Mouse (Mus musculus) liver, embryonic 16.5 days (tissue): Measurements from ENCODE around the gene Amz2. TPM values are rescaled to one million over a fixed set of nuclear protein-coding genes. Genes with fewer than 3 reads are reported as not detected.

Source experiments
- ATAC-seq: fragments of 200-750 bp; cut with Nextera tagmentation; 2 replicates; pipeline ENCODE4 v1.8.0; 2017; ENCODE audit warnings: low read depth, mild to moderate bottlenecking, moderate number of reproducible peaks, moderate library complexity
- H3K27ac ChIP-seq: fragments of 300-500 bp; sonication (generic); 2 replicates; pipeline ENCODE4 v1.5.1; 2014; ENCODE audit warnings: mild to moderate bottlenecking, low read length
- H3K27me3 ChIP-seq: fragments of 300-500 bp; sonication (generic); 2 replicates; pipeline ENCODE4 v1.6.1; 2014; ENCODE audit warnings: low read depth, low read length, mixed read lengths; ENCODE audit not compliant: control insufficient read depth, insufficient read depth
- H3K36me3 ChIP-seq: fragments of 300-500 bp; sonication (generic); 2 replicates; pipeline ENCODE4 v1.6.1; 2014; ENCODE audit warnings: mild to moderate bottlenecking; ENCODE audit not compliant: control insufficient read depth, insufficient read depth
- H3K4me1 ChIP-seq: fragments of 300-500 bp; sonication (generic); 2 replicates; pipeline ENCODE4 v1.6.1; 2014; ENCODE audit warnings: low read depth, low read length, mixed read lengths; ENCODE audit not compliant: control insufficient read depth
- H3K4me2 ChIP-seq: fragments of 300-500 bp; sonication (generic); 2 replicates; pipeline ENCODE4 v1.6.1; 2014; ENCODE audit warnings: low read depth, low read length, mixed read lengths
- H3K4me3 ChIP-seq: fragments of 300-500 bp; sonication (generic); 2 replicates; pipeline ENCODE4 v1.5.1; 2014; ENCODE audit warnings: low read depth, mild to moderate bottlenecking, low read length
- H3K9ac ChIP-seq: fragments of 300-500 bp; sonication (generic); 2 replicates; pipeline ENCODE4 v1.6.1; 2014; ENCODE audit warnings: low read depth, low read length
- H3K9me3 ChIP-seq: fragments of 300-500 bp; sonication (generic); replicated peaks from 2 replicates; pipeline ENCODE4 v1.6.1; 2016; ENCODE audit warnings: low read length; ENCODE audit not compliant: control insufficient read depth
- WGBS: fragments of 180-500 bp; shearing (Covaris S2); extraction: QIAGEN DNeasy Blood & Tissue Kit; methylation state at CpG from one replicate; pipeline ENCODE4 v1.1.7; 2014; ENCODE audit not compliant: insufficient replicate concordance; 5-methylcytosine and 5-hydroxymethylcytosine counted together
- polyA plus RNA-seq: library from polyadenylated mRNA; unstranded; fragments of >200 nt; fragmentation: Nextera tagmentation; extraction: Ambion mirVana; gene quantifications from 2 replicates; pipeline ENCODE4 v1.2.1, GENCODE M21; 2015

Amz2 gene
- polyA plus RNA-seq, result 10.1 and 11.4 TPM in 2 replicates

- under 1% methylated on average over 65 of the region's 65 CpGs for whole genome bisulfite sequencing
- peak; percentile 93 for ATAC-seq
- Histone ChIP-seq H3K4me3 (peak within 1 kb of the TSS; percentile 81), H3K4me1 (peaks cover 22% of the 10 kb centered on the region), H3K4me2 (peak within 1 kb of the TSS; percentile 82), H3K27me3 (no peaks in the 10 kb centered on the region), H3K9ac (peak within 1 kb of the TSS; percentile 74), H3K36me3 (peaks cover 2% of the 10 kb centered on the region; the same call in 1 of the 2 replicates), H3K27ac (peak within 1 kb of the TSS; percentile 90), H3K9me3 (0 out of 2 replicates have a peak, but pooled peaks cover 2% of the 10 kb centered on the region)
These were observed at the start of gene Amz2 for GRCm38 (mm10) chr11:109425392-109426271. Gene Amz2 (plus strand): TSS chr11:109425946.

- peak overlapping the region; percentile 29; the same call in 1 of the 2 replicates for H3K9ac ChIP-seq
- H3K9me3 ChIP-seq, result no peaks in the 10 kb centered on the region
- H3K4me2 ChIP-seq, result 0 out of 2 replicates have a peak overlapping the region, but pooled peaks have one; percentile 2
- H3K27ac ChIP-seq, result no peak overlapping the region
- H3K4me1 ChIP-seq, result peaks cover 35% of the 10 kb centered on the region
- WGBS, result 34% methylated on average over 7 of the region's 7 CpGs
- no peak overlapping the region for H3K4me3 ChIP-seq
- ATAC-seq, result peak; percentile 80
- no peaks in the 10 kb centered on the region for H3K36me3 ChIP-seq
- H3K27me3 ChIP-seq, result no peaks in the 10 kb centered on the region
These were observed 49.1 kb upstream of the Amz2 start for GRCm38 (mm10) chr11:109376484-109377143.

- no peak for ATAC-seq
- Histone ChIP-seq H3K4me1 (peaks cover 39% of the 10 kb centered on the region), H3K4me2 (no peak overlapping the region), H3K27me3 (no peaks in the 10 kb centered on the region), H3K36me3 (no peaks in the 10 kb centered on the region), H3K9ac (no peak overlapping the region), H3K9me3 (no peaks in the 10 kb centered on the region), H3K4me3 (no peak overlapping the region), H3K27ac (no peak overlapping the region)
- 40% methylated on average over 10 of the region's 10 CpGs for WGBS
These were observed 48.3 kb upstream of the Amz2 start for GRCm38 (mm10) chr11:109377477-109377876.

GRCm38 (mm10) chr11:109378051-109378450, 47.7 kb upstream of the Amz2 start:
- Histone ChIP-seq H3K27ac (no peak overlapping the region), H3K4me2 (no peak overlapping the region), H3K27me3 (no peaks in the 10 kb centered on the region), H3K4me1 (peaks cover 44% of the 10 kb centered on the region), H3K9me3 (no peaks in the 10 kb centered on the region), H3K36me3 (no peaks in the 10 kb centered on the region), H3K9ac (no peak overlapping the region), H3K4me3 (no peak overlapping the region)
- no peak for ATAC-seq
- 52% methylated on average over 7 of the region's 7 CpGs for WGBS

- Histone ChIP-seq H3K4me2 (no peak overlapping the region), H3K9ac (no peak overlapping the region), H3K36me3 (no peaks in the 10 kb centered on the region), H3K9me3 (no peaks in the 10 kb centered on the region), H3K4me3 (no peak overlapping the region), H3K4me1 (peaks cover 37% of the 10 kb centered on the region), H3K27me3 (no peaks in the 10 kb centered on the region), H3K27ac (no peak overlapping the region)
- 46% methylated on average over 5 of the region's 5 CpGs for WGBS
- ATAC-seq, result no peak
These were observed 45.1 kb upstream of the Amz2 start for GRCm38 (mm10) chr11:109380662-109381061.

GRCm38 (mm10) chr11:109385296-109385695, 40.5 kb upstream of the Amz2 start:
- Histone ChIP-seq H3K9me3 (no peaks in the 10 kb centered on the region), H3K27me3 (no peaks in the 10 kb centered on the region), H3K27ac (no peak overlapping the region), H3K4me1 (peaks cover 9% of the 10 kb centered on the region), H3K4me2 (no peak overlapping the region), H3K36me3 (no peaks in the 10 kb centered on the region), H3K4me3 (no peak overlapping the region), H3K9ac (no peak overlapping the region)
- ATAC-seq, result no peak
- 81% methylated on average over 8 of the region's 8 CpGs for WGBS

- Histone ChIP-seq H3K27me3 (no peaks in the 10 kb centered on the region), H3K4me1 (no peaks in the 10 kb centered on the region; the same call in none of the 2 replicates), H3K27ac (no peak overlapping the region), H3K4me2 (no peak overlapping the region), H3K36me3 (no peaks in the 10 kb centered on the region), H3K9me3 (no peaks in the 10 kb centered on the region), H3K9ac (no peak overlapping the region), H3K4me3 (no peak overlapping the region)
- WGBS, result 85% methylated on average over 5 of the region's 5 CpGs
- ATAC-seq, result no peak
These were observed 36.7 kb upstream of the Amz2 start for GRCm38 (mm10) chr11:109389046-109389445.

- Histone ChIP-seq H3K4me2 (no peak overlapping the region), H3K4me1 (no peaks in the 10 kb centered on the region; the same call in none of the 2 replicates), H3K9ac (no peak overlapping the region), H3K27ac (no peak overlapping the region), H3K4me3 (no peak overlapping the region), H3K36me3 (peaks cover 5% of the 10 kb centered on the region), H3K9me3 (no peaks in the 10 kb centered on the region), H3K27me3 (no peaks in the 10 kb centered on the region)
- ATAC-seq, result no peak
- 85% methylated on average over 7 of the region's 7 CpGs for WGBS
These were observed 34.5 kb upstream of the Amz2 start for GRCm38 (mm10) chr11:109391200-109391599.

GRCm38 (mm10) chr11:109391760-109392159, 34.0 kb upstream of the Amz2 start:
- H3K27ac ChIP-seq, result no peak overlapping the region; the same call in 1 of the 2 replicates
- H3K4me2 ChIP-seq, result no peak overlapping the region
- ATAC-seq, result peak; percentile 73
- H3K9me3 ChIP-seq, result no peaks in the 10 kb centered on the region
- WGBS, result 65% methylated on average over 7 of the region's 7 CpGs
- no peaks in the 10 kb centered on the region; the same call in none of the 2 replicates for H3K4me1 ChIP-seq
- no peaks in the 10 kb centered on the region for H3K27me3 ChIP-seq
- H3K4me3 ChIP-seq, result no peak overlapping the region
- H3K36me3 ChIP-seq, result peaks cover 8% of the 10 kb centered on the region
- H3K9ac ChIP-seq, result no peak overlapping the region
